Mouse (Mus musculus): Measurements from ENCODE around the gene Vezt. TPM values are rescaled to one million over a fixed set of nuclear protein-coding genes. Genes with fewer than 3 reads are reported as not detected.
A peak's percentile ranks its signal among the peaks of the same experiment; 100 is the strongest.

Vezt gene
- total and polyA plus RNA-seq, 3 experiments: 17.2 to 21.2 (median 18.0) TPM

DNA sequence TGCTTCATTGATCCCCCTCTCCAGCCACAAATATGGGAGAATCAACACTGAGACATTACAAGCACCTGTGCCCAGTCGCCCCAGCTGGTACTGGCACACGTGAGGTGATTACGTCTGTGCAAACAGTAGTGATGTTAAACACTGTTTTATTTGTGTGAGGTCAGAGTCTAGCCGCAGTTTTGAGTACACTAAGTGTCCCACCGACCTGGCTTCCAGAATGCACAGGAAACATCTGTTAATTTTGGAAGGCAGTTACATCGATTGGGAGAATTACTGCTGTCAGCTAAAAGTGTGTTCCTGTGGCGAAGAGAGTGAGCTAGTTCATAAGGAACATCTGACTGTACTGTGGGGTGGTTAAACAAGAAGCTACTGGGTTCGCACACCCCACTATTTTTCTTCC lies 24.6 kb upstream of the Vezt start:
- Histone ChIP-seq H3K27me3 (replicated peaks) (no peaks in the 10 kb centered on the region), H3K27ac (ENCODE audit: insufficient read depth, low read depth) (0 out of 2 replicates have a peak overlapping the region, but pooled peaks have one; percentile 9), H3K9ac (ENCODE audit: insufficient read depth, low read depth) (no peak overlapping the region), H3K4me2 (ENCODE audit: insufficient read depth, low read depth, poor library complexity, severe bottlenecking) (no peak overlapping the region), H3K4me3 (replicated peaks in 1 of 3; ENCODE audit: low read depth in 2 of 3, low read length in 2 of 3, poor library complexity in 1 of 3) (no peak overlapping the region), H3K79me2 (replicated peaks; ENCODE audit: control insufficient read depth, extremely low read depth, insufficient read depth, poor library complexity, severe bottlenecking) (peaks cover 9% of the 10 kb centered on the region), H3K9me3 (replicated peaks; ENCODE audit: low read length) (no peaks in the 10 kb centered on the region), H3K36me3 (replicated peaks in 1 of 2; ENCODE audit: control insufficient read depth in 1 of 2, insufficient read depth in 1 of 2, low read length in 1 of 2) (peaks cover 10 to 32% of the 10 kb centered on the region in 2 experiments), H3K4me1 (ENCODE audit: control insufficient read depth in 1 of 2, insufficient read depth in 2 of 2) (peaks cover 16 to 29% of the 10 kb centered on the region in 2 experiments)
- in situ Hi-C loops (cut with MboI; ENCODE audit: low pct_ligation_motif_present, low pct_unique_long_range_greater_than_20kb, low sequenced_read_pairs): no loop called here
- dilution Hi-C loops (cut with MboI; ENCODE audit: extremely low pct_ligation_motif_present, extremely low pct_unique_long_range_greater_than_20kb, low sequenced_read_pairs): no loop called here
- no peak for DNase-seq (ENCODE audit: extremely low read depth)
- TF ChIP-seq SMC3 (IDR thresholded peaks at IDR 0.05; ENCODE audit: low read depth, low read length) (no peak), RCOR1 (conservative IDR thresholded peaks at IDR 0.05; ENCODE audit: low read depth, low read length) (no peak), ZC3H11A (IDR thresholded peaks at IDR 0.05; ENCODE audit: low read depth, low read length) (no peak), E2F4 (IDR thresholded peaks at IDR 0.05; ENCODE audit: insufficient replicate concordance, low read depth, low read length) (no peak), ELF1 (IDR thresholded peaks at IDR 0.05; ENCODE audit: low read depth, low read length) (no peak), KAT2A (IDR thresholded peaks at IDR 0.05; ENCODE audit: insufficient replicate concordance, low read length) (no peak), CHD2 (IDR thresholded peaks at IDR 0.05; ENCODE audit: low read length) (no peak), ZKSCAN1 (IDR thresholded peaks at IDR 0.05; ENCODE audit: borderline replicate concordance, low read depth, low read length) (no peak), POLR2AphosphoS2 (IDR thresholded peaks at IDR 0.05; ENCODE audit: low read depth, low read length) (no peak), PAX5 (IDR thresholded peaks at IDR 0.05; ENCODE audit: low read length) (no peak), UBTF (IDR thresholded peaks at IDR 0.05; ENCODE audit: low read depth, low read length) (no peak), IRF4 (IDR thresholded peaks at IDR 0.05; ENCODE audit: low read depth, low read length) (no peak)

DNA sequence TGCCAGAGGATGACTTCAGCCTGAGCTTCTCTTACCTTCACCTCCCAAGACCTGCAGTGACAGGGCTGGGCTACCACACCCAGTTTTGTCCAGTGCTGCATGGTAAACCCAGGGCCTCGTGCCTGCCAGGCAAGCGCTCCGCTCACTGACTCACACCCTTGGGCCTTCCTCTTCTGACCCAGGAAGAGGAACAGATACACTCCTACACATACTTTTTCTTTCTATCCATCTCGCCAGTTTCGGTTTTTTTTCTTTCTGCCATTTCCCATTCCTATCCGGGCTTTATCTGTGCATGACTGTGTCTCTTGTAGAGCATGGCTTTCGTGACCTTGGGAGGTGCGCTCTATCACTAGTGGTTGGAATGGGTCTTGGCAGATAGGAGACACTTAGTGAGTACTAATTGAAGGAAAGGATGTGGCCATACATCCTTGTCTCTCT lies 24.0 kb upstream of the Vezt start:
- Histone ChIP-seq H3K4me2 (ENCODE audit: insufficient read depth, low read depth, poor library complexity, severe bottlenecking) (peak overlapping the region; percentile 12), H3K27ac (ENCODE audit: insufficient read depth, low read depth) (peak overlapping the region; percentile 9; the same call in 1 of the 2 replicates), H3K4me3 (replicated peaks in 1 of 3; ENCODE audit: low read depth in 2 of 3, low read length in 2 of 3, poor library complexity in 1 of 3) (no peak overlapping the region), H3K9me3 (replicated peaks; ENCODE audit: low read length) (no peaks in the 10 kb centered on the region), H3K79me2 (replicated peaks; ENCODE audit: control insufficient read depth, extremely low read depth, insufficient read depth, poor library complexity, severe bottlenecking) (peaks cover 13% of the 10 kb centered on the region), H3K9ac (ENCODE audit: insufficient read depth, low read depth) (no peak overlapping the region), H3K36me3 (replicated peaks in 1 of 2; ENCODE audit: control insufficient read depth in 1 of 2, insufficient read depth in 1 of 2, low read length in 1 of 2) (peaks cover 10 to 36% of the 10 kb centered on the region in 2 experiments), H3K4me1 (ENCODE audit: control insufficient read depth in 1 of 2, insufficient read depth in 2 of 2) (peaks cover 16 to 29% of the 10 kb centered on the region in 2 experiments), H3K27me3 (replicated peaks) (no peaks in the 10 kb centered on the region)
- peak; percentile 28 for DNase-seq (ENCODE audit: extremely low read depth)
- in situ Hi-C loops (cut with MboI; ENCODE audit: low pct_ligation_motif_present, low pct_unique_long_range_greater_than_20kb, low sequenced_read_pairs): no loop called here
- dilution Hi-C loops (cut with MboI; ENCODE audit: extremely low pct_ligation_motif_present, extremely low pct_unique_long_range_greater_than_20kb, low sequenced_read_pairs): no loop called here
- TF ChIP-seq CHD1 (IDR thresholded peaks at IDR 0.05; ENCODE audit: low read depth, low read length): no peak
- TF ChIP-seq USF1 (IDR thresholded peaks at IDR 0.05; ENCODE audit: low read depth, low read length): no peak
- TF ChIP-seq BHLHE40 (IDR thresholded peaks at IDR 0.05; ENCODE audit: low read depth, low read length): peak; percentile 34; the same call in 1 of the 2 replicates
- peak; percentile 43; the same call in 1 of the 2 replicates for TF ChIP-seq POLR2A (IDR thresholded peaks at IDR 0.05; ENCODE audit: low read depth, low read length)
- TF ChIP-seq UBTF (IDR thresholded peaks at IDR 0.05; ENCODE audit: low read depth, low read length): no peak
- 0 out of 2 replicates have a peak, but pooled peaks have one; percentile 45 for TF ChIP-seq EP300 (IDR thresholded peaks at IDR 0.05; ENCODE audit: low read length)
- TF ChIP-seq POLR2AphosphoS2 (IDR thresholded peaks at IDR 0.05; ENCODE audit: low read depth, low read length): no peak
- TF ChIP-seq RCOR1 (conservative IDR thresholded peaks at IDR 0.05; ENCODE audit: low read depth, low read length): no peak
- TF ChIP-seq IRF4 (IDR thresholded peaks at IDR 0.05; ENCODE audit: low read depth, low read length): peak; percentile 48; the same call in 1 of the 2 replicates
- TF ChIP-seq CHD2 (IDR thresholded peaks at IDR 0.05; ENCODE audit: low read length): no peak
- no peak for TF ChIP-seq JUND (conservative IDR thresholded peaks at IDR 0.05; ENCODE audit: low read depth, low read length)
- no peak for TF ChIP-seq NELFE (IDR thresholded peaks at IDR 0.05; ENCODE audit: low read depth, low read length)
- TF ChIP-seq TBP (conservative IDR thresholded peaks at IDR 0.05; ENCODE audit: low read depth, low read length): 0 out of 2 replicates have a peak, but pooled peaks have one; percentile 19
- TF ChIP-seq TCF12 (IDR thresholded peaks at IDR 0.05; ENCODE audit: low read depth, low read length): no peak
- no peak for TF ChIP-seq GABPA (IDR thresholded peaks at IDR 0.05; ENCODE audit: insufficient replicate concordance, low read depth, low read length)
- no peak for TF ChIP-seq ETS1 (conservative IDR thresholded peaks at IDR 0.05; ENCODE audit: low read depth, low read length)
- TF ChIP-seq MXI1 (IDR thresholded peaks at IDR 0.05; ENCODE audit: low read depth, low read length): no peak
- no peak for TF ChIP-seq SIN3A (IDR thresholded peaks at IDR 0.05; ENCODE audit: low read length)
- TF ChIP-seq MYC (IDR thresholded peaks at IDR 0.05; ENCODE audit: low read depth, low read length): 0 out of 2 replicates have a peak, but pooled peaks have one; percentile 56
- no peak for TF ChIP-seq KAT2A (IDR thresholded peaks at IDR 0.05; ENCODE audit: insufficient replicate concordance, low read length)
- peak; percentile 60 for TF ChIP-seq ZNF384 (IDR thresholded peaks at IDR 0.05; ENCODE audit: low read depth, low read length)
- no peak for TF ChIP-seq JUN (IDR thresholded peaks at IDR 0.05; ENCODE audit: insufficient read depth, low read depth, low read length)
- no peak for TF ChIP-seq MEF2A (IDR thresholded peaks at IDR 0.05; ENCODE audit: borderline replicate concordance, low read depth, low read length)
- no peak for TF ChIP-seq SMC3 (IDR thresholded peaks at IDR 0.05; ENCODE audit: low read depth, low read length)
- TF ChIP-seq E2F4 (IDR thresholded peaks at IDR 0.05; ENCODE audit: insufficient replicate concordance, low read depth, low read length): no peak
- TF ChIP-seq ELF1 (IDR thresholded peaks at IDR 0.05; ENCODE audit: low read depth, low read length): peak; percentile 57; the same call in 1 of the 2 replicates
- TF ChIP-seq MAX (IDR thresholded peaks at IDR 0.05; ENCODE audit: low read length): peak; percentile 83

Measured in CH12.LX (cell line).